Mouse (Mus musculus) hindbrain, embryonic 14.5 days (tissue): ENCODE measurements around the gene Ube2z. TPM values are rescaled to one million over a fixed set of nuclear protein-coding genes. Genes with fewer than 3 reads are reported as not detected.

Source experiments
- ATAC-seq: fragments of 200-750 bp; cut with Nextera tagmentation; 2 replicates; pipeline ENCODE4 v1.8.0; 2017; ENCODE audit warnings: moderate number of reproducible peaks, mild to moderate bottlenecking, moderate TSS enrichment, moderate library complexity; ENCODE audit not compliant: low FRiP score
- DNase-seq: peaks from one replicate; pipeline ENCODE4 v3.0.0-alpha.2; 2015; ENCODE audit warnings: low spot score
- H3K27ac ChIP-seq: fragments of 300-500 bp; sonication (generic); 2 replicates; pipeline ENCODE4 v1.5.1; 2014; ENCODE audit warnings: mild to moderate bottlenecking, moderate library complexity
- H3K27me3 ChIP-seq: fragments of 300-500 bp; sonication (generic); 2 replicates; pipeline ENCODE4 v1.6.1; 2014; ENCODE audit warnings: mild to moderate bottlenecking, low read length, mixed read lengths; ENCODE audit not compliant: control insufficient read depth, insufficient read depth
- H3K36me3 ChIP-seq: fragments of 300-500 bp; sonication (generic); replicated peaks from 2 replicates; pipeline ENCODE4 v1.6.1; 2014; ENCODE audit not compliant: control insufficient read depth, insufficient read depth
- H3K4me1 ChIP-seq: fragments of 300-500 bp; sonication (generic); replicated peaks from 2 replicates; pipeline ENCODE4 v1.6.1; 2014; ENCODE audit warnings: antibody characterized with exemption, low read length, mixed read lengths; ENCODE audit not compliant: control insufficient read depth, insufficient read depth
- H3K4me2 ChIP-seq: fragments of 300-500 bp; sonication (generic); replicated peaks from 2 replicates; pipeline ENCODE4 v1.6.1; 2014; ENCODE audit warnings: mild to moderate bottlenecking, moderate library complexity
- H3K4me3 ChIP-seq: fragments of 300-500 bp; sonication (generic); replicated peaks from 2 replicates; pipeline ENCODE4 v1.5.1; 2014; ENCODE audit warnings: mild to moderate bottlenecking, low read length
- H3K9ac ChIP-seq: fragments of 300-500 bp; sonication (generic); 2 replicates; pipeline ENCODE4 v1.6.1; 2014
- H3K9me3 ChIP-seq: fragments of 300-500 bp; sonication (generic); 2 replicates; pipeline ENCODE4 v1.6.1; 2016; ENCODE audit warnings: low read length; ENCODE audit not compliant: control insufficient read depth
- WGBS: fragments of 180-500 bp; shearing (Covaris S2); extraction: QIAGEN DNeasy Blood & Tissue Kit; methylation state at CpG from one replicate; pipeline ENCODE4 v1.1.7; 2014; 5-methylcytosine and 5-hydroxymethylcytosine counted together
- polyA plus RNA-seq: library from polyadenylated mRNA; unstranded; fragments of >200 nt; fragmentation: Nextera tagmentation; extraction: Ambion mirVana; gene quantifications from 2 replicates; pipeline ENCODE4 v1.2.1, GENCODE M21; 2014

Ube2z gene
- polyA plus RNA-seq, 1 experiment from 2014 or later: 32.3 TPM

- H3K4me3 ChIP-seq: no peak overlapping the region
- WGBS: 78% methylated on average over 3 of the region's 3 CpGs
- no peak for ATAC-seq
These were observed 17.5 kb upstream of the Ube2z start for GRCm38 (mm10) chr11:96082682-96083081.

GRCm38 (mm10) chr11:96080736-96081135, 15.5 kb upstream of the Ube2z start:
- no peaks in the 10 kb centered on the region for H3K9me3 ChIP-seq
- H3K27me3 ChIP-seq: no peaks in the 10 kb centered on the region
- ATAC-seq: no peak
- H3K4me3 ChIP-seq: no peak overlapping the region
- no peak overlapping the region for H3K27ac ChIP-seq
- no peaks in the 10 kb centered on the region for H3K4me1 ChIP-seq
- no peaks in the 10 kb centered on the region for H3K36me3 ChIP-seq
- no peak overlapping the region for H3K4me2 ChIP-seq
- WGBS: 82% methylated on average over 5 of the region's 5 CpGs
- DNase-seq: no peak
- no peak overlapping the region for H3K9ac ChIP-seq

More at GRCm38 (mm10) chr11:96082682-96083081, 17.5 kb upstream of the Ube2z start:
- no peak overlapping the region for H3K27ac ChIP-seq
- H3K36me3 ChIP-seq: no peaks in the 10 kb centered on the region
- DNase-seq: no peak
- no peak overlapping the region for H3K9ac ChIP-seq
- H3K4me1 ChIP-seq: no peaks in the 10 kb centered on the region
- no peaks in the 10 kb centered on the region for H3K27me3 ChIP-seq
- H3K9me3 ChIP-seq: no peaks in the 10 kb centered on the region
- no peak overlapping the region for H3K4me2 ChIP-seq

- Histone ChIP-seq H3K9ac (peak overlapping the region; percentile 39; the same call in 1 of the 2 replicates), H3K4me3 (peak overlapping the region; percentile 19), H3K9me3 (no peaks in the 10 kb centered on the region), H3K4me1 (peaks cover 13% of the 10 kb centered on the region), H3K36me3 (peaks cover 7% of the 10 kb centered on the region), H3K27ac (peak overlapping the region; percentile 80), H3K27me3 (no peaks in the 10 kb centered on the region), H3K4me2 (peak overlapping the region; percentile 51)
- no peak for ATAC-seq
- DNase-seq: no peak
- 71% methylated on average over 13 of the region's 13 CpGs for WGBS
These were observed 11.3 kb upstream of the Ube2z start for GRCm38 (mm10) chr11:96076221-96077105.

GRCm38 (mm10) chr11:96075509-96076220, 10.5 kb upstream of the Ube2z start, which contains the start of gene Atp5g1:
Gene Atp5g1, minus strand, starts transcription at chr11:96075670.
- Histone ChIP-seq H3K9ac (peak within 1 kb of the TSS; percentile 83), H3K36me3 (peaks cover 15% of the 10 kb centered on the region), H3K4me2 (peak within 1 kb of the TSS; percentile 75), H3K9me3 (no peaks in the 10 kb centered on the region), H3K4me3 (peak within 1 kb of the TSS; percentile 74), H3K27me3 (no peaks in the 10 kb centered on the region), H3K27ac (peak within 1 kb of the TSS; percentile 82), H3K4me1 (peaks cover 13% of the 10 kb centered on the region)
- DNase-seq: peak; percentile 98
- peak; percentile 97 for ATAC-seq
- under 1% methylated on average over 37 of the region's 37 CpGs for WGBS

- no peak for ATAC-seq
- no peak for DNase-seq
- H3K36me3 ChIP-seq: peaks cover 20% of the 10 kb centered on the region
- no peaks in the 10 kb centered on the region for H3K27me3 ChIP-seq
- H3K27ac ChIP-seq: peak overlapping the region; percentile 82
- peak overlapping the region; percentile 74 for H3K4me3 ChIP-seq
- peak overlapping the region; percentile 83 for H3K9ac ChIP-seq
- no peaks in the 10 kb centered on the region for H3K9me3 ChIP-seq
- under 1% methylated on average over 15 of the region's 15 CpGs for WGBS
- H3K4me1 ChIP-seq: peaks cover 13% of the 10 kb centered on the region
- peak overlapping the region; percentile 75 for H3K4me2 ChIP-seq
These were observed 10.0 kb upstream of the Ube2z start for GRCm38 (mm10) chr11:96075177-96075508.

- peak overlapping the region; percentile 74 for H3K4me3 ChIP-seq
- H3K4me2 ChIP-seq: peak overlapping the region; percentile 75
- peak overlapping the region; percentile 83 for H3K9ac ChIP-seq
- WGBS: 26% methylated on average over 17 of the region's 17 CpGs
- H3K36me3 ChIP-seq: peaks cover 20% of the 10 kb centered on the region
- peaks cover 13% of the 10 kb centered on the region for H3K4me1 ChIP-seq
- no peak for ATAC-seq
- DNase-seq: no peak
- no peaks in the 10 kb centered on the region for H3K9me3 ChIP-seq
- H3K27me3 ChIP-seq: no peaks in the 10 kb centered on the region
- H3K27ac ChIP-seq: peak overlapping the region; percentile 82
These were observed 9.4 kb upstream of the Ube2z start for GRCm38 (mm10) chr11:96074351-96075176.

- Histone ChIP-seq H3K4me3 (0 out of 2 replicates have a peak overlapping the region, but pooled peaks have one; percentile 74), H3K4me1 (peaks cover 13% of the 10 kb centered on the region), H3K9me3 (no peaks in the 10 kb centered on the region), H3K4me2 (peak overlapping the region; percentile 75), H3K27me3 (no peaks in the 10 kb centered on the region), H3K36me3 (peaks cover 20% of the 10 kb centered on the region), H3K9ac (peak overlapping the region; percentile 83; the same call in 1 of the 2 replicates), H3K27ac (no peak overlapping the region)
- DNase-seq: no peak
- 86% methylated on average over 6 of the region's 9 CpGs for WGBS
- ATAC-seq: no peak
These were observed 8.3 kb upstream of the Ube2z start for GRCm38 (mm10) chr11:96073295-96073993.

- ATAC-seq: no peak
- Histone ChIP-seq H3K4me3 (no peak overlapping the region), H3K27me3 (no peaks in the 10 kb centered on the region), H3K9ac (no peak overlapping the region), H3K9me3 (no peaks in the 10 kb centered on the region), H3K4me2 (no peak overlapping the region), H3K4me1 (peaks cover 13% of the 10 kb centered on the region), H3K36me3 (peaks cover 20% of the 10 kb centered on the region), H3K27ac (no peak overlapping the region)
- DNase-seq: no peak
- 97% methylated on average over 1 of the region's 1 CpGs for WGBS
These were observed 5.8 kb upstream of the Ube2z start for GRCm38 (mm10) chr11:96071013-96071412.
